Mouse (Mus musculus) lung, postnatal 25 days (tissue): Measurements from ENCODE around the gene Psg25.
"Not testable (repeated sequence)": the region's sequence is repeated elsewhere in the genome, so short reads cannot be mapped to it uniquely, and the experiment has no call there.

Experiments used
- DNase-seq: peaks from one replicate; pipeline ENCODE4 v3.0.0; 2022; ENCODE audit warnings: low spot score

Gene Psg25

DNA sequence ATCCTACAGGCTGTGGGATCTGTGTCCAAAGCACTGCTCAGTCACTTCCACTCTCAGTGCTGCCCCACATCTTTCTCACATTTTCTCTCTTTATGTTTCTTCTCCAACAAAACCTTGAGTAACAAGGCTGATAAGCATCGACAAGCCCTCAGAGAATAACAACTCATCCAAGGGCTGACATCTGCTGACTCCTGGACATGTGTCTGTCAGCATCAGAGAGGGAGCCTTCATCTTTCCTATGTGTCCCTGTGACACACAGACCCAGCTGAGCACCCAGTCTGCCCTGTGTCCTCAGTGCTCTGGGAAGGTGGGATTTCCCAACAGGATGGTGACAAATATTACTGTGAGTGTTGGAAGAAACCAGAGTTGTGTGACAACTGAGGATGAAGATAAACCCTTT, at the start of gene Psg25:
Gene Psg25 (minus strand): TSS at position 101 of the 400 bp plus-strand sequence.
- no peak for DNase-seq

DNA sequence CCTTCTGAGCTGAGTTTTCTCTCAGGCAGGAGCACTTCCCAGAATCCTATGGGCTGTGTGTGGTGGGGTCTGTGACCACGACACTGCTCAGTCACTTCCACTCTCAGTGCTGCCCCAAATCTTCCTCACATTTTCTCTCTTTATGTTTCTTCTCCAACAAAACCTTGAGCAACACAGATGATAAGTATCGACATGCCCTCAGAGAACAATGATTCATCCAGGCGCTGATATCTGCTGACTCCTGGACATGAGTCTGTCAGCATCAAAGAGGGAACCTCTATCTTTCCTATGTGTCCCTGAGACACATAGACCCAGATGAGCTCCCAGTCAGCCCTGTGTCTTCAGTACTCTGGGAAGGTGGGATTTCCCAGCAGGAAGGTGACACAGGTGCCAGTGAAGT, 35.1 kb upstream of the Psg25 start, which contains the start of gene Psg27:
Gene Psg27 (minus strand): TSS at position 101 of the 400 bp plus-strand sequence.
- no peak for DNase-seq

DNA sequence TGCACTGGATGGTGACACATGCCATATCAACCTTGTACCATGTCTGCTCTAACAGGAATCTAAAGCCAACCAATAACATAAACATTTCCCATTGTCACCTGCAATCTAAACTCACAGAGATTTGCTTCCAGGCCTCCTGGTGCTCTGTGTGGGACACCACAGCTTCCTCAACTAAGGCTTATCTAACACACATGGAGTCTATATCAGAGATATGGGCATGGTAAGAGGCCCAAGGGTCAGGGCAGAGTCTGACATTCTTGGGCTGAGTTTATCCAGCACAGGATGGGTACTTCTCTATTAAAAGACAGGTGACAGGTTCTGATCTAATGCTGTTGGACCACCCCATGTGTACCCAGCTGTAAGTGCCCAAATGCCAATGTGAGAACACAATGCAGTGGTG, 27.8 kb upstream of the Psg25 start:
- no peak for DNase-seq

DNA sequence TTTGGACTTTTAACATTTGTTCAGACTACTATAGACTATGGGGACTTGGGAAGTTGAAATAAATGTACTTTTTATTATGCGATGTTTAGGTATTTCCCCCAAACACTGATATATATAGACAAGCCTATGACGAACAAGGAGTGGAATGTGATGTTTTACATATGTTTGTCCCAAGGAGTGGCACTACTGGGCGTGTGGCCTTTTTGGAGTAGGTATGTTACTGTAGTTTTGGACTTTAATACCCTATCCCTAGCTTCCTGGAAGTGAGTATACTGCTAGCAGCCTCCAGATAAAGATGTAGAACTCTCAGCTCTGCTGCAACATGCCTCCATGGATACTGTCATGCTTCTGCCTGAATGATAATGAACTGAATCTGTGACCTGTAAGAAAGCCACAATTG, 23.7 kb upstream of the Psg25 start:
- DNase-seq = not testable (repeated sequence)

DNA sequence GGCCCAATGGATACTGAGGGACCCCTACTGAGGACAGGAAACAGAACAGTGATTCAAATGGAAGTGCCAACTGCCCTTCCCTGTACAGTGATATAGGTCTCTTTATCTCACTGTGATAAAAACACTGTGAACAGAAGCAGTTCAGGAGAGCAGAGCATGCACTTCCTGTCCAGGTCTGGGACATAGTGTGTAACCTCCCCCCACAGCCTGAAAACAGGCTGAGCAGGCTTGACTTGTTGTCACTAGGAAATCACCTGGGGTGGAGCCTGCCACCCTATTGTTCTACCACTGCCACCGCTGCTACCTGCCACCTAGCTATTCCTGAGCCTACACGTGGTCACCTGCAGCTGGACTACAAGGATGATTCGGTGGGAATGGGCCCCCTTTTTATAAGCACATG, 1.4 kb upstream of the Psg25 start:
- no peak for DNase-seq

DNA sequence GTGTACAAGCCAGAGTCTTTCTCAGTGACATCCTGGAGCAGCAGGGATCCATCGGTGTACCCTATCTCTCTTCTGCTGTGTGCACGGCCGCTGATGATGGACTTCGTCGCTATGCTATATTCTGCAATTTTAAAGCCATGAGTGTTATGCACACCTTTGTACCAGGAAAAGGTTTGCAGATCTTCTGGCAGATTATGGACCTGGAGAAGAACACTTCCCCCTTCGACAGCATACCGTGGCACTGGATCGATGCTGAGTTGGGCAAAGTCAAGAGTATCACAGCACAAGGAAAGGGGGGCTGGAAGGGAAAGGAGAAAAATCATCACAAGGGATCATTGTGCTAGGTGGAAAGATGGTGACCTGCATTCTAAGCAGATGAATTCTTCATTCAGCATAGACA, 7.4 kb downstream of the Psg25 start:
- DNase-seq = no peak

DNA sequence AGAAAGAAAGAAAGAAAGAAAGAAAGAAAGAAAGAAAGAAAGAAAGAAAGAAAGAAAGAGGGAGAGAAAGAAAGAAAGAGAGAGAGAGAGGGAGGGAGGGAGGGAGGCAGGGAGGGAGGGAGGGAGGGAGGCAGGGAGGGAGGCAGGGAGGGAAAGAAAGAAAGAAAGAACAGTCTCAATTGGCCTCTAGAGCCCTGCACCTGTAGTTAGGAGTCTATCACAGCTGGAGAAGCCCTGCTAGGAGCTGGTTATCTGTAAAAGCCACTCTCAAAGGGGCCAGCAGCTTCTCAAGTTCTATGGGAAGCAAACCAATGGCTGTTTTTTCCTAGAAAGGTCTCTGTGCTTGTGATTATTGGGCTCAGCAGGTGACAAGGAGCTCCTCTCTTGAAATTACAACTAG, 19.2 kb downstream of the Psg25 start:
- DNase-seq = not testable (repeated sequence)

DNA sequence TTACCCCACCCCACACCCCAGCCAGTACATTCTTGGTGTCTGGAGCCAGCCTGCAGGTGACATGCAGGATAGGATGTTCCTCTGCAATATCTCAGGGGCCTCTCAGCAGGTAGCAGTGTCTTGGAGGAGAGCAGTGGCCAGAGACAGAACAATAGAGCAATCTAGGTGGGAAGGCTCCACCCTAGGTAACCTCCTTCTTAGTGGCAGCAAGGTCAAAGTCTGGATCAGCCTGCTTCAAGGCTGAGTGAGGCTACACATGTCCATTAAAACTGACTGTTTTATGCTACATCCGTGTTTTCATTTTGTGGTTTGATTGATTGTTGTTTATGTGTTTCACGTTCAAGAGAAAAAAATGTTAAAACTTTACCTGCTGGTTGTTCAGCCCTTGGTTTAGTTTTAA, 19.7 kb downstream of the Psg25 start:
- DNase-seq = not testable (repeated sequence)

DNA sequence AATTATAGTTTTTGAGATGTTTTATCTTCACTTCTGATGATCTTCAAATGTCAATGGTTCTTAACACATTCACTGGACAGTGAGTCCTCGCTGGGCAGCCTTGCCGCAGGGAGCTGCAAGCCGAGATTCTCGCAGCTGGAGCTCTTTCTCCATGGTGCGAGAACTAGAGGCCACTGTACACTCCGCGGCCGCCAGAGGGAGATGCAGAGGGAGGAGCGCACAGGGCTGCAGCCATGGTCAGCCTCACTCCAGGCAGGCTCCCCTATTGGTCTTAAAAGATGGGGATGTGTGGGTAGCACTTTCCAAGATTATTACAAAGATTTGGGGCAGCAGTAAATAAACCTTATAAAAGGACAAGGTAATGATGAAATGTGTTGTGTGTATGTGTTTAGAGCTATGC, 20.6 kb downstream of the Psg25 start:
- DNase-seq = no peak

DNA sequence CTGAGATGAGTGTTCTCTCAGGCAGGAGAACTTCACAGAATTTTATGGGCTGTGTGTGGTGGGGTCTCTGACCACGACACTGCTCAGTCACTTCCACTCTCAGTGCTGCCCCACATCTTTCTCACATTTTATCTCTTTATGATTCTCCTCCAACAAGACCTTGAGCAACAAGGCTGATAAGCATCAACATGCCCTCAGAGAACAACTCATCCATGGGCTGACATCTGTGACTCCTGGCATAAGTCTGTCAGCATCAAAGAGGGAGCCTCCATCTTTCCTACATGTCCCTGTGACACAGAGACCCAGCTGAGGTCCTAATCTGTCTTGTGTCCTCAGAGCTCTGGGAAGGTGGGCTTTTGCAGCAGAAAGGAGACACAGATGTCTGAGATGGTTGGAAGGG, 48.0 kb downstream of the Psg25 start, which contains the start of gene Psg26:
Gene Psg26 (minus strand): TSS at position 101 of the 400 bp plus-strand sequence.
- no peak for DNase-seq
